Mouse (Mus musculus) forebrain, embryonic 14.5 days (tissue): Measurements from ENCODE around the gene Ceacam2. TPM values are rescaled to one million over a fixed set of nuclear protein-coding genes. Genes with fewer than 3 reads are reported as not detected.
"Not testable (repeated sequence)": the region's sequence is repeated elsewhere in the genome, so short reads cannot be mapped to it uniquely, and the experiment has no call there.

Experiments
- ATAC-seq: fragments of 200-750 bp; cut with Nextera tagmentation; 2 replicates; pipeline ENCODE4 v1.8.0; 2017; ENCODE audit warnings: mild to moderate bottlenecking, moderate library complexity
- DNase-seq: peaks from one replicate; pipeline ENCODE4 v3.0.0-alpha.2; 2015; ENCODE audit warnings: low spot score
- H3K27ac ChIP-seq: fragments of 300-500 bp; sonication (generic); 2 replicates; pipeline ENCODE4 v1.5.1; 2014; ENCODE audit warnings: low read depth, mild to moderate bottlenecking, control low read depth, low read length, moderate library complexity
- H3K27me3 ChIP-seq: fragments of 300-500 bp; sonication (generic); replicated peaks from 2 replicates; pipeline ENCODE4 v1.6.1; 2014; ENCODE audit warnings: low read length, control low read depth, mixed read lengths; ENCODE audit not compliant: control insufficient read depth, insufficient read depth
- H3K36me3 ChIP-seq: fragments of 300-500 bp; sonication (generic); 2 replicates; pipeline ENCODE4 v1.6.1; 2014; ENCODE audit warnings: low read length, control low read depth; ENCODE audit not compliant: control insufficient read depth, insufficient read depth
- H3K4me1 ChIP-seq: fragments of 300-500 bp; sonication (generic); 2 replicates; pipeline ENCODE4 v1.6.1; 2014; ENCODE audit warnings: antibody characterized with exemption, low read length, control low read depth; ENCODE audit not compliant: control insufficient read depth, insufficient read depth
- H3K4me2 ChIP-seq: fragments of 300-500 bp; sonication (generic); 2 replicates; pipeline ENCODE4 v1.6.1; 2014; ENCODE audit warnings: mild to moderate bottlenecking, control low read depth, low read length
- H3K4me3 ChIP-seq: fragments of 300-500 bp; sonication (generic); 2 replicates; pipeline ENCODE4 v1.5.1; 2014; ENCODE audit warnings: low read depth, low read length, control low read depth
- H3K9ac ChIP-seq: fragments of 300-500 bp; sonication (generic); 2 replicates; pipeline ENCODE4 v1.6.1; 2014; ENCODE audit warnings: mild to moderate bottlenecking, low read length, control low read depth, moderate library complexity
- H3K9me3 ChIP-seq: fragments of 300-500 bp; sonication (generic); replicated peaks from 2 replicates; pipeline ENCODE4 v1.6.1; 2016; ENCODE audit warnings: low read length, control low read depth, mixed read lengths; ENCODE audit not compliant: control insufficient read depth
- WGBS: fragments of 180-500 bp; shearing (Covaris S2); extraction: QIAGEN DNeasy Blood & Tissue Kit; methylation state at CpG from one replicate; pipeline ENCODE4 v1.1.7; 2014; 5-methylcytosine and 5-hydroxymethylcytosine counted together
- polyA plus RNA-seq: library from polyadenylated mRNA; unstranded; fragments of >200 nt; fragmentation: Nextera tagmentation; extraction: Ambion mirVana; gene quantifications from 2 replicates; pipeline ENCODE4 v1.2.1, GENCODE M21; 2014

Ceacam2 gene
- not detected in 2 replicates for polyA plus RNA-seq

- not testable (repeated sequence) for H3K36me3 ChIP-seq, H3K9ac ChIP-seq, H3K4me3 ChIP-seq, H3K4me2 ChIP-seq, DNase-seq, H3K27ac ChIP-seq, ATAC-seq, H3K9me3 ChIP-seq, H3K4me1 ChIP-seq, H3K27me3 ChIP-seq
- 74% methylated on average over 3 of the region's 3 CpGs for whole genome bisulfite sequencing
These were observed at the start of gene Ceacam2 for GRCm38 (mm10) chr7:25539376-25539907. Ceacam2 (minus strand) TSS chr7:25539857.

GRCm38 (mm10) chr7:25585351-25586204 lies 45.9 kb upstream of the Ceacam2 start:
- H3K4me1 ChIP-seq: no peaks in the 10 kb centered on the region
- H3K36me3 ChIP-seq: no peaks in the 10 kb centered on the region
- no peak overlapping the region for H3K4me2 ChIP-seq
- no peak overlapping the region for H3K27ac ChIP-seq
- no peak for DNase-seq
- H3K27me3 ChIP-seq: no peaks in the 10 kb centered on the region
- 83% methylated on average over 9 of the region's 9 CpGs for WGBS
- no peak overlapping the region for H3K9ac ChIP-seq
- H3K9me3 ChIP-seq: no peaks in the 10 kb centered on the region
- ATAC-seq: no peak
- H3K4me3 ChIP-seq: no peak overlapping the region

- no peak overlapping the region for H3K27ac ChIP-seq
- no peak for ATAC-seq
- DNase-seq: no peak
- H3K27me3 ChIP-seq: no peaks in the 10 kb centered on the region
- WGBS: 84% methylated on average over 5 of the region's 5 CpGs
- no peaks in the 10 kb centered on the region for H3K4me1 ChIP-seq
- no peak overlapping the region for H3K9ac ChIP-seq
- no peaks in the 10 kb centered on the region for H3K9me3 ChIP-seq
- H3K36me3 ChIP-seq: no peaks in the 10 kb centered on the region
- no peak overlapping the region for H3K4me3 ChIP-seq
- no peak overlapping the region for H3K4me2 ChIP-seq
These were observed 45.0 kb upstream of the Ceacam2 start for GRCm38 (mm10) chr7:25584651-25585050.

GRCm38 (mm10) chr7:25582301-25582810 lies 42.7 kb upstream of the Ceacam2 start:
- H3K27ac ChIP-seq: no peak overlapping the region
- no peaks in the 10 kb centered on the region for H3K9me3 ChIP-seq
- WGBS: 90% methylated on average over 15 of the region's 15 CpGs
- DNase-seq (no peak), ATAC-seq (no peak)
- no peaks in the 10 kb centered on the region for H3K27me3 ChIP-seq
- H3K4me3 ChIP-seq: no peak overlapping the region
- no peaks in the 10 kb centered on the region for H3K36me3 ChIP-seq
- no peaks in the 10 kb centered on the region for H3K4me1 ChIP-seq
- no peak overlapping the region for H3K9ac ChIP-seq
- no peak overlapping the region for H3K4me2 ChIP-seq

- Histone ChIP-seq H3K4me2 (no peak overlapping the region), H3K9me3 (no peaks in the 10 kb centered on the region), H3K27ac (no peak overlapping the region), H3K27me3 (no peaks in the 10 kb centered on the region), H3K4me1 (no peaks in the 10 kb centered on the region), H3K9ac (no peak overlapping the region), H3K36me3 (no peaks in the 10 kb centered on the region), H3K4me3 (no peak overlapping the region)
- DNase-seq: no peak
- no peak for ATAC-seq
- whole genome bisulfite sequencing: 88% methylated on average over 10 of the region's 10 CpGs
These were observed 39.8 kb upstream of the Ceacam2 start for GRCm38 (mm10) chr7:25579441-25579840.

- DNase-seq: not testable (repeated sequence)
These were observed 37.3 kb upstream of the Ceacam2 start for GRCm38 (mm10) chr7:25576793-25577437.

GRCm38 (mm10) chr7:25576308-25576707 lies 36.7 kb upstream of the Ceacam2 start:
- not testable (repeated sequence) for H3K27ac ChIP-seq, H3K27me3 ChIP-seq, H3K4me1 ChIP-seq, H3K9me3 ChIP-seq, ATAC-seq, H3K4me2 ChIP-seq, H3K9ac ChIP-seq, H3K4me3 ChIP-seq, H3K36me3 ChIP-seq, DNase-seq
- 39% methylated on average over 6 of the region's 6 CpGs for WGBS

More at GRCm38 (mm10) chr7:25576793-25577437, 37.3 kb upstream of the Ceacam2 start:
- not testable (repeated sequence) for H3K27me3 ChIP-seq, ATAC-seq, H3K4me1 ChIP-seq, H3K4me3 ChIP-seq, H3K36me3 ChIP-seq, H3K9me3 ChIP-seq, H3K27ac ChIP-seq, H3K9ac ChIP-seq, H3K4me2 ChIP-seq
- WGBS: 79% methylated on average over 12 of the region's 14 CpGs

GRCm38 (mm10) chr7:25575870-25576269 lies 36.2 kb upstream of the Ceacam2 start:
- Histone ChIP-seq H3K27me3 (no peaks in the 10 kb centered on the region), H3K4me1 (no peaks in the 10 kb centered on the region), H3K4me3 (no peak overlapping the region), H3K36me3 (no peaks in the 10 kb centered on the region), H3K9me3 (no peaks in the 10 kb centered on the region), H3K4me2 (no peak overlapping the region), H3K27ac (no peak overlapping the region), H3K9ac (no peak overlapping the region)
- DNase-seq (peak; percentile 3), ATAC-seq (no peak)
- WGBS: 18% methylated on average over 8 of the region's 8 CpGs
